Mouse (Mus musculus) gastrocnemius, postnatal 14 days (tissue): ENCODE results near the gene Sorbs1. TPM values are rescaled to one million over a fixed set of nuclear protein-coding genes. Genes with fewer than 3 reads are reported as not detected.
A peak's percentile ranks its signal among the peaks of the same experiment; 100 is the strongest.
"Not testable (repeated sequence)": the region's sequence is repeated elsewhere in the genome, so short reads cannot be mapped to it uniquely, and the experiment has no call there.

Experiments used
- DNase-seq: peaks from one replicate; pipeline ENCODE4 v3.0.0; 2021; ENCODE audit warnings: mixed read lengths
- intact Hi-C: fragments of 180-260 bp; cut with DNase I; formaldehyde crosslinking; loops from one replicate; pipeline ENCODE4 v1.15.1; 2025; ENCODE audit warnings: low total_unique reads
- long read RNA-seq, 2 experiments: library from polyadenylated mRNA; stranded (forward); transcript quantifications; one replicate each; pipeline ENCODE4 v2.0.0; 2021
- total RNA-seq, 2 experiments: library from RNA; stranded (reverse); gene quantifications; 2 replicates each; pipeline ENCODE4 v1.2.3; 2021

The Sorbs1 gene
- total RNA-seq = 100 to 1,000 TPM in 1 of 2 experiments, 10 to 100 TPM in 1; 59.4 to 109 TPM
- long read RNA-seq, experiment 1, partial matches to known transcripts = 4 of 18 reads
- long read RNA-seq, experiment 1, other reads (novel, unspliced or antisense) = 14 of 18 reads
- long read RNA-seq, experiment 2, partial matches to known transcripts = 3 of 20 reads
- long read RNA-seq, experiment 2, other reads (novel, unspliced or antisense) = 14 of 20 reads

GRCm38 (mm10) chr19:40513632-40514078 is at the start of gene Sorbs1:
TSS of gene Sorbs1 (minus strand) at chr19:40513779.
- DNase-seq = peak; percentile 97
- intact Hi-C loops = loop anchor here (10.0 kb wide), 1 partner anchor 79 kb away; no protein-coding TSS in a partner anchor

DNA sequence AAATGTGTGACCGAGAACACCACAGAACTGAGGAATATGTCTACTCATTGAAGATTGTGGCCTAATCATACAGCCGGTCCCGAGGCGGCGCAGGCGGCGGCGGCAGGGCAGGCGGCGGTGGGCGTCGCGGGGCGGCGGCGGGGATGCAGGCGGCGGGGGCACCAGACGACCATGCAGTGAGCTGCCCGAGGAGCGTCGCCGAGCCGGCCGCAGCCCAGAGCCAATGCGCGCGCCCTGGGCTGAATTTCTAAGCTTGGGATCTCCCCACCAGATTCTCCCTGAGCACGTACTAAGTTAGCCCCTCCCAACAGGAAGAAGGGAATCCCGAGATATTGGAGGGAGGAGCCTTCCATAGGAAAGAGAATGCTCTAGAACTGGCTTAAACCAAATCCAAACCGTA is 47.9 kb upstream of the Sorbs1 start:
- DNase-seq, intact Hi-C loops: not testable (repeated sequence)

DNA sequence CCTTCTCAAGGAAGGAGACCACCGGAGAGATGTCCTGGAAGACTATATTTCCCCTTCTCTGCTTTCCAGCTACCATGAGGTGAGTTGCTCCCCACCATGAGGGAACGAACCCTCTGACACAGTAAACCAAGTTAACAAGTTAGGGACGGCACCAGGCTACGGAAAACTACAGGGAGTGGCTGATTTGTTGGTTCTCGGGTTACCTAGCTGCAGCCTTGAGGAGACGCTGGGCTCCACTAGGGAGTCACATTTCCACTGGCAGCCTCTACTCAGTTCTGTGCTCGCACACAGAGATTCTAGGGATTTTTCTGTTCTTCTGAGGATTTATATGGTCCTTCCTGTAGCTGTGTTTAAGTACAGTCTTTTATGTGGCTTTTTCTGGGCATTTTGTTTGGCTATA is 42.5 kb upstream of the Sorbs1 start:
- no peak for DNase-seq

GRCm38 (mm10) chr19:40555136-40555535 is 41.6 kb upstream of the Sorbs1 start:
- DNase-seq = no peak
- intact Hi-C loops = no loop called here

More for the DNA sequence above, 42.5 kb upstream of the Sorbs1 start:
- intact Hi-C loops = no loop called here

- no peak for DNase-seq
- intact Hi-C loops = no loop called here
These were observed 40.8 kb upstream of the Sorbs1 start for GRCm38 (mm10) chr19:40554343-40554742.

- intact Hi-C loops = no loop called here
- DNase-seq = no peak
These were observed 40.3 kb upstream of the Sorbs1 start for GRCm38 (mm10) chr19:40553849-40554248.

DNA sequence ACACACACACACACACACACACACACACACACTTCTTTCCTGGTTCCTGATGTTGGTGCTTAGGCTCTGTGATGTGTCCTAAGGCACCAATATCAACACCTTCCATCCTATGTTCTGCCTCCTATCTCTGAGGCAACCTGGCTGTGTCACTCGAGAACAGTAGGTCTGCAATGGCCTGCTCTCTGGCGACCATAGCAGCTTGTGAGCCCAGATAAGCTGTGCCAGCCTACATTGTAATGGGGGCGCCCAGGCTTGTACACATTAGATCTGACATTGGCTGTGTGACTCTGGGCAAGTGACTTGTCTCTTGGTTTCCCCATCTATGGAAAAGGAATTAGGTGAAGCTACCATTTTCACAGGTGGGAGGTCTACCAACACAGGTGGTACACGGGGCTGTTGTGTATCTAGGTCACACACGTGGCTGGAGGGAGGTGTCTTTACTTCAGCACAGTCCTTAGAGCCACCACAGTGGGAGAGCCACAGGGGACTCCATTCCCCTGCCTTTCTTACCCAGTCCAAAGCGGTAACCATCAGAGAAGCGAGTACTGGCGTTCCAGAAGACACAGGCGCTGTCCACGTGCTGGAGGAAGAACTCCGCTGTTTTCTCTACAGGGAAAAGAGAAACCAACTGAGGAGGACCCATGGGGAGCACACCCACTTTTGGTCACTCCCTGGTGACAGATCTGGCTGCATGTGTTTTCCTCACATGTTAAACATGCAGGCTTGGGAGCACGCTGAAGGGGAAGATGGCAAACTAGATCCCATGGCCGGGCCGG is 39.6 kb upstream of the Sorbs1 start:
- DNase-seq = no peak
- intact Hi-C loops = no loop called here

GRCm38 (mm10) chr19:40549516-40550135 is 36.0 kb upstream of the Sorbs1 start:
- DNase-seq = no peak
- intact Hi-C loops = loop anchor here (5.0 kb wide), 2 partner anchors 162 to 207 kb away; no protein-coding TSS in a partner anchor

DNA sequence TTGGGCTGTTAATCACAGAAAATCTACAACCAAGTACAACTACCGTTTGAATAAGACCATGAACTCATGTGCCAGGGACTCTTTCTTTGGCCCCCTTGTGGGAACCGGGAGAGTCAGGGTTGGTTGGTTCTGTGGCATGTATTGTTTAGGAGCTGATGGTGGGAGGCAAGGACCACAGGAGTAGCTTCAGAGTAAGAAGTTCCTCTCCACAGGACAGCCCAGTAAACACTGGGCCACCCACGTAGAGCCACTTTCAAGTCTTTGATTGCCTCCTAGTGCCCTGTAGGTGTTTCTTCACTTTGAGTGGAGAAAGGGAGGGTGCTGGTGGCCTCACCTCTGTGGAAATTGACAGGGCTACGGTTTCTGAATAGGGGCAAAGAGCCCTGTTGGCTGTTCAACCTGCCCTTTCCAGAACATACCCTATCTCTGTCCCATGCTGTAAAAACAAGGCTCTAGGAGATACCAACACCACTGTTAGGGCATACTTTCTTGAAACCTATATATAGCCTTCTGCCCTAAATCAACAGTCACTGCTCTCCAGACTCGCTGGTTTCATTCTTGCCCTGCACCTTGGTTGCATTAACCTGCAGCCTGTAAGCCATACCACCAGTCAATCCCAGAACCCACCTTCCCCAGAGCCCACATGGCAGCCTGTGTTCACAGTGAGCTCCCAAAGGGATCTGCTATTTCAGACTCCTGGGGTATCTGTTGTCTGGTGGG is 35.4 kb upstream of the Sorbs1 start:
- intact Hi-C loops = loop anchor here (5.0 kb wide), 2 partner anchors 162 to 207 kb away; no protein-coding TSS in a partner anchor
- no peak for DNase-seq

DNA sequence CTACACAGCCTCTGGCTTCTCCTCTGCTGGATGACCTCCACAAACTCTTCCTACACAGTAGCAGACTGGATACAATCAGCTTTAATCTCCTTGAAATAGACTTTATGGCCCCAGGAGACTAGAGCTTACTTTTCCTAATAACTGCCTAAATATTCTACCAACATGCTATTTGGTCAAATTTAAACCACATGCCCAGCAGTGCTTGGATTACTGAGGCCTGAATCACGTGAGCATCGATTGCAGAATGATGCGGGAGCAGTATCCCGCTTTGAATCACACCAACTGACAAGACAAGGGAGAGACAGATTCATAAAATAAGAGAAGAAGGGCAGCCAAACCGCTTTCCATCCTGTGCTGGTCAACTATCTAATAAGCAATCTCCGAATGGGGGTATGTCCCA is 34.8 kb upstream of the Sorbs1 start:
- intact Hi-C loops = loop anchor here (5.0 kb wide), 2 partner anchors 161 to 206 kb away; no protein-coding TSS in a partner anchor
- DNase-seq = no peak

- intact Hi-C loops = loop anchor here (5.0 kb wide), 2 partner anchors 158 to 203 kb away; no protein-coding TSS in a partner anchor
- peak; percentile 45 for DNase-seq
These were observed 31.3 kb upstream of the Sorbs1 start for GRCm38 (mm10) chr19:40544856-40545255.

- DNase-seq = no peak
- intact Hi-C loops = no loop called here
These were observed 29.2 kb upstream of the Sorbs1 start for GRCm38 (mm10) chr19:40542776-40543175.

DNA sequence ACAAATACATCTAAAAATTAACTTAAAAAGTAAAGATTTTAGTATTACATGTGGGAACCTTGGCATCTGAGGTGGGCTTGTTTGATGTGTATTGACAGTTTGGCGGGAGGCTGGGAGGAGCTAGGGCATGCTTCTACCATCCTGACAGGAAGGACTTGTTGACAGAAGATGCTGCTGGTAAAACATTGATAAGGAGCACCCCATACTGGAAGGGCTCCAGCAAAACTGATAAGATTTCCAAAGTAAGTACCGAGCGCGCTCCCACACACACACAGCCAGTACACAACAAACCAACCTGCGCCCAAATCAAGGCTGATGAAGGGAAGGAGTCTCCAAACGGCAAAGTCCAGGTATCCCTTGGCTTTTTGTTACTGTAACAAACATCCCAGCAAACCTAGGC is 22.9 kb upstream of the Sorbs1 start:
- DNase-seq = no peak
- intact Hi-C loops = no loop called here

GRCm38 (mm10) chr19:40532525-40532924 is 18.9 kb upstream of the Sorbs1 start:
- intact Hi-C loops = no loop called here
- no peak for DNase-seq

DNA sequence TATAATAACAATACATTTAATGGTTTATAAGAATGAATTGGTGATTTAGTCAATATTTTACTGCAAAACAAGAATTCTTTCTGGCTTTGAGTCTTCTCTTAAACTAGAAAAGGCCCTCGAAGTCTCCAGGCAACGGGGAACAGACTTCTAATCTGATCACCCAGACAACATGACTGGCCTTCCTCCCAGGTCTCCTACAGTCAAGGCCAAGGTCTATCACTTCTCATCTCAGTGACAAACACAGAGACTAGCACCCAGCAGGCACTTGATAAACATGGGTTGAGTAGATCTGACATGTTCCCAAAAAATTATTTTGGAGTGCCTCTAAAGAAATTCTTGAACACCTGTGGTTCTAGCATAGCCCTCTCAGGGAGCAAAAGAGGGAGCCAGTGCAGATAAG is 16.7 kb upstream of the Sorbs1 start:
- intact Hi-C loops = no loop called here
- no peak for DNase-seq

DNA sequence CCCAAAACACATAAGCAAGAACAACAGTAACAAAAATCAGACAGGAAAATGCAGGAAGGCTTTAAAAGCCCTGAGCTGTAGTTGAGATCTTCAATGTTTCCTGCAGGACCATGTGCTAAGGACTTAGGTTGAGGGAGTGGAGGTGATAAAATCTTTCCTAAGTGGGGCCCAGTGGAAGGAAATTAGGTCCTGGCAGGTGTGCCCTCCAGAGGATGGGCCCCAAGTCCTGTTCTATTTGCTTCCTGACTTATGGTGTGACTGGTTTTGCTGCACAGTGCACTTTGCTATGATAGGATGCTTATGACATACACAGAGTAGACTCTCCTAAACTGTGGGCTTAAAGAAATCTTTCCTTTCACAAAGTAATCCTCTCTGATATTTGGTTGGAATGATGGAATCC is 14.7 kb upstream of the Sorbs1 start:
- no peak for DNase-seq
- intact Hi-C loops = no loop called here

DNA sequence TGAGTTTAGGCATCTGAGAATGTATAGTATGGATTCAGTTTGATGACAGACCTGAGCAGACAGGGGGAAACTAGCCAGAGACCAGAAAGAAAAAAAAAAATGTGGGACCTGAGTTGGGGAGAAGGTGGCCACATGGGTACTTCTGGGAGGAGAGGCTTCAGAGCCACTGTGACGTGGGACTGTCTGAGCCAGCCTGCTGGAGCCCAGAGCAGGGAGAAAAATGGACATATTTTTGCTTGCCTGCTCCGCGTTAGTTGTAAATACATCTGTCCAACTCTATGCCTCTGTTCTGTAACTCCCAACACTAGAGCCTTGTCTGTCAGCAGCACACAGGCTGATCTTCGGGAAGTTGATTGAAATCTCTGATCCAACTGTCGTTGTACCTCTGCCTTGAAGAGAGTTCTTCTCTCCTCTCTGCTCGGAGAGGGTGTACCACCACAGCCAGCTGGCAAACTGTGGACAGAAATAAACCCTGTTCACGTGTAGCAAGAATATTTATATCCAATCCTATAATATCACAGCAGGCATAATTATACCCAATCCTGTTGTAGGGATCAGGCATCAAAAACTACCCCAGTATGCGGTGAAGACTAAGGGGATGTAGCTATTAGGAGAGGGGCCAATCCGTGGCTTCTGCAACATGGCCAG is 12.9 kb upstream of the Sorbs1 start:
- DNase-seq = no peak
- intact Hi-C loops = no loop called here

- intact Hi-C loops = no loop called here
- DNase-seq = no peak
These were observed 9.9 kb upstream of the Sorbs1 start for GRCm38 (mm10) chr19:40523431-40524005.

GRCm38 (mm10) chr19:40520403-40520802 is 6.8 kb upstream of the Sorbs1 start:
- DNase-seq = no peak
- intact Hi-C loops = no loop called here
